18 mouse cellular contexts compared by ENCODE assay signal in the genomic region with DNA sequence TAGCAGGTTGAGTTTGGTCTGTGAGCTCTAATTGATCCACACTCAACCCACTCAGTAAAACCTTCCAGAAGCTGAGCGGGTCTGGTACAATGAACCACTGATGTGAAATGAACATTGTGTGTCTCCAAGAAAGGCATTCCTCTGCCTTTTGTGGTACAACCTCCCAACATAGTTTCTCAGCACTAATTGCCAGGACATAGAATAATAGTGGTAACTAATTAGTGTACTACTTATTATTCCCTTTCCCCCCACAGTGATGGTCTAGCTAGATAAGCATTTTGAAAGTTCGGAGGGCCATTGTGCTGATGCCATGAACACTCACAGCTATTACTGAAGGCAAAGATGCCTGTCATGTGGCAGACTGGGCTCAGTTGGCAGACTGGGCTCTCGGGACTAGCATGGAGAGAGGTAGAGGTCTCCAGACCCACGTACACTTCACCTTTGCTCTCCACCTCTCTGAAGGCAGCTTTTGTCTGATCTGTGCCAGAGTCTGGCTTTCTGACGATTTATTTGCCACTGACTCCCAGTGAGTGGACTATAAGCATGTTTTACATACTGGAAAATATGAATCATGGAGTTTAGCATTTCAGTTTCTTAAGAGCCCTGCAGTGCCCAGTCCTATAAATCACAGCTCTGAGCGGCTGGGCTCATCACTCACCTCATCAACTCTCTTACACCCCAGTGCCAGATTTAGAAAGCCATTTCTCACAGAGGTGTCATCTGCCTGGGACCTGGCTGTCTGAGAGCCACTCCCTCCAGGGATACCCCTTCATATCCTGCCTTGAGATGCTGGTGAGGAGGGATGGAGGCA.
DNase-seq lines count a peak whose midpoint lies in the region; ATAC-seq and TF ChIP-seq lines count a peak whose summit lies in the region.
"Had no signal": no experiment of that assay in that cellular context is flagged by ENCODE, and none has a peak within 500 bp of the region (broad histone marks: within the 10 kb centered on the region; RNA-seq: fewer than 3 reads in every experiment).

No protein-coding gene starts in this region.

- H3K4me2 ChIP-seq in lung, postnatal 0 days (replicated peaks; ENCODE audit: low read depth, low read length) = no peak overlapping the region
- no peak overlapping the region for H3K4me2 ChIP-seq in kidney, embryonic 15.5 days
- H3K4me2 ChIP-seq in stomach, postnatal 0 days (replicated peaks; ENCODE audit: low read depth) = no peak overlapping the region
- H3K4me2 ChIP-seq: heart, embryonic 12.5 days; liver, embryonic 13.5 days had no signal

- intact Hi-C loops in gastrocnemius, adult 2 months (cut with DNase I) = no loop called here

- H3K4me1 ChIP-seq in lung, postnatal 0 days (ENCODE audit: insufficient read depth, low read depth, low read length) = no peaks in the 10 kb centered on the region
- H3K4me1 ChIP-seq in lung, adult 2 months (ENCODE audit: control insufficient read depth, insufficient read depth, low read length) = no peaks in the 10 kb centered on the region
- H3K4me1 ChIP-seq in kidney, embryonic 15.5 days = no peaks in the 10 kb centered on the region
- H3K4me1 ChIP-seq in stomach, postnatal 0 days (replicated peaks; ENCODE audit: control insufficient read depth, insufficient read depth) = no peaks in the 10 kb centered on the region
- H3K4me1 ChIP-seq: heart, embryonic 12.5 days; liver, embryonic 13.5 days; midbrain, embryonic 10.5 days had no signal

- no peak for TF ChIP-seq EP300 in lung, postnatal 0 days (IDR thresholded peaks at IDR 0.05)
- TF ChIP-seq EP300 in stomach, postnatal 0 days (optimal IDR thresholded peaks at IDR 0.05) = no peak

- no peak overlapping the region for H3K9ac ChIP-seq in lung, postnatal 0 days (replicated peaks; ENCODE audit: low read depth)
- no peak overlapping the region for H3K9ac ChIP-seq in kidney, embryonic 15.5 days
- H3K9ac ChIP-seq in stomach, postnatal 0 days (ENCODE audit: low read length) = no peak overlapping the region
- H3K9ac ChIP-seq: heart, embryonic 12.5 days; liver, embryonic 13.5 days had no signal

- no peaks in the 10 kb centered on the region for H3K27me3 ChIP-seq in lung, postnatal 0 days (replicated peaks; ENCODE audit: insufficient read depth, low read length)
- no peaks in the 10 kb centered on the region for H3K27me3 ChIP-seq in kidney, embryonic 15.5 days
- no peaks in the 10 kb centered on the region for H3K27me3 ChIP-seq in stomach, postnatal 0 days (ENCODE audit: control insufficient read depth, insufficient read depth, low read length)
- H3K27me3 ChIP-seq: heart, embryonic 12.5 days; liver, embryonic 13.5 days had no signal

- H3K4me3 ChIP-seq in gastrocnemius, adult 2 months = no peak overlapping the region
- H3K4me3 ChIP-seq in lung, postnatal 0 days (ENCODE audit: low read depth, low read length) = no peak overlapping the region
- no peak overlapping the region for H3K4me3 ChIP-seq in lung, adult 2 months (replicated peaks; ENCODE audit: extremely low read depth, low read depth, low read length)
- no peak overlapping the region for H3K4me3 ChIP-seq in kidney, embryonic 15.5 days (replicated peaks)
- no peak overlapping the region for H3K4me3 ChIP-seq in stomach, postnatal 0 days (ENCODE audit: low read depth, low read length)
- H3K4me3 ChIP-seq: heart, embryonic 12.5 days; liver, embryonic 13.5 days; midbrain, embryonic 10.5 days had no signal

- TF ChIP-seq POLR2A in lung, adult 2 months (IDR thresholded peaks at IDR 0.05; ENCODE audit: borderline replicate concordance, extremely low read depth, low read depth, low read length) = no peak

- no peak for TF ChIP-seq CTCF in gastrocnemius, adult 2 months (IDR thresholded peaks at IDR 0.05)
- TF ChIP-seq CTCF in lung, postnatal 0 days (IDR thresholded peaks at IDR 0.05) = no peak
- no peak for TF ChIP-seq CTCF in lung, adult 2 months (IDR thresholded peaks at IDR 0.05; ENCODE audit: insufficient read depth, low read length)
- no peak for TF ChIP-seq CTCF in stomach, postnatal 0 days (IDR thresholded peaks at IDR 0.05; ENCODE audit: low read depth)

- WGBS in lung, postnatal 0 days = 71% methylated on average over 6 of the region's 6 CpGs
- WGBS in lung, adult 2 months = 75% methylated on average over 6 of the region's 6 CpGs
- 68% methylated on average over 6 of the region's 6 CpGs for WGBS in kidney, embryonic 15.5 days
- WGBS in stomach, postnatal 0 days = 82% methylated on average over 6 of the region's 6 CpGs

- H3K9me3 ChIP-seq in lung, postnatal 0 days (ENCODE audit: low read length) = no peaks in the 10 kb centered on the region
- no peaks in the 10 kb centered on the region for H3K9me3 ChIP-seq in kidney, embryonic 15.5 days (replicated peaks)
- no peaks in the 10 kb centered on the region for H3K9me3 ChIP-seq in stomach, postnatal 0 days (ENCODE audit: control insufficient read depth, low read length)
- H3K9me3 ChIP-seq: heart, embryonic 12.5 days; liver, embryonic 13.5 days; midbrain, embryonic 10.5 days had no signal

- ATAC-seq in lung, postnatal 0 days = peak; percentile 50; the same call in 1 of the 2 replicates
- no peak for ATAC-seq in kidney, embryonic 15.5 days (replicated peaks; ENCODE audit: low FRiP score)
- no peak for ATAC-seq in stomach, postnatal 0 days (ENCODE audit: low FRiP score, low TSS enrichment)
- ATAC-seq: CD4-positive, CD25-positive, alpha-beta regulatory T cell, adult 4 months; hindbrain, postnatal 0 days had no signal

- H3K27ac ChIP-seq in gastrocnemius, adult 2 months = no peak overlapping the region
- H3K27ac ChIP-seq in lung, postnatal 0 days (ENCODE audit: low read length) = no peak overlapping the region
- H3K27ac ChIP-seq in kidney, embryonic 15.5 days = no peak overlapping the region
- no peak overlapping the region for H3K27ac ChIP-seq in stomach, postnatal 0 days (replicated peaks)
- H3K27ac ChIP-seq: hindbrain, postnatal 0 days; liver, embryonic 13.5 days; midbrain, embryonic 10.5 days had no signal

- peak; percentile 1 for DNase-seq in gastrocnemius, adult 18-20 months (ENCODE audit: low spot score)
- DNase-seq in gastrocnemius, adult 2 months = no peak
- DNase-seq in lung, postnatal 0 days (ENCODE audit: low spot score) = peak; percentile 14
- DNase-seq in lung, adult 2 months = no peak
- peak; percentile 57 for DNase-seq in fibroblast of lung, adult 2 months (ENCODE audit: low read depth)
- DNase-seq in telencephalon, adult 2 months (ENCODE audit: low read depth, low spot score) = peak; percentile 26
- DNase-seq in stomach, postnatal 0 days (ENCODE audit: low spot score) = no peak
- DNase-seq: adrenal gland, postnatal 36 days; cerebellum, postnatal 10 days; heart, postnatal 4 days; kidney, adult 8-10 months; kidney, postnatal 4 days; liver, embryonic 13.5 days had no signal

- no peaks in the 10 kb centered on the region for H3K36me3 ChIP-seq in lung, postnatal 0 days (ENCODE audit: insufficient read depth, low read length)
- no peaks in the 10 kb centered on the region for H3K36me3 ChIP-seq in kidney, embryonic 15.5 days
- H3K36me3 ChIP-seq in stomach, postnatal 0 days (ENCODE audit: control insufficient read depth, insufficient read depth, low read length) = no peaks in the 10 kb centered on the region
- H3K36me3 ChIP-seq: heart, embryonic 12.5 days; liver, embryonic 13.5 days; midbrain, embryonic 10.5 days had no signal

Comparison
In these comparisons a context has a peak if more than half of its experiments do, and no peak if none do; other contexts are left out.
1. DNase-seq: peak in gastrocnemius, adult 18-20 months (single experiment), lung, postnatal 0 days (single experiment), fibroblast of lung, adult 2 months (single experiment) and telencephalon, adult 2 months (single experiment); none in gastrocnemius, adult 2 months (single experiment), lung, adult 2 months (single experiment) and stomach, postnatal 0 days (single experiment).